Mouse (Mus musculus) frontal cortex, postnatal 25 days (tissue): ENCODE data around the gene Slc25a19.

Source experiments
- DNase-seq, 2 experiments: peaks; one replicate each; pipeline ENCODE4 v3.0.0; 2022; ENCODE audit warnings: low spot score in 2 of 2

Gene Slc25a19

DNA sequence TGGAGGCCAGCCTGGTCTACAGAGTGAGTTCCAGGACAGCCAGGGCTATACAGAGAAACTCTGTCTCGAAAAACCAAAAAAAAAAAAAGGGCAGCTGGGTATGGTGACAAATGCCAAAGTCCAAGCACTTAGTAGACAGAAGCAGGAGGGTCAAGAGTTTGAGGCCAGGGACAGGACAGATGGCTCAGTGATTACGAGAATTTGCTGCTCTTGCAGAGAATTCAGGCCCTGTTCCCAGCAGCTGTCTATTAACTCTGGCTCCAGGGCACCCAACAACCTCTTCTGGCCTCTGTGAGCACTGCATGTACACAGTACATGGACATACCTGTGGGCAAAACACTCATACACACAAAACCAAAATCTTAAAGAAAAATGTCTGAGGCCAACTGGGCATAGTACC is 10.1 kb downstream of the Slc25a19 start:
- DNase-seq, result no peak

DNA sequence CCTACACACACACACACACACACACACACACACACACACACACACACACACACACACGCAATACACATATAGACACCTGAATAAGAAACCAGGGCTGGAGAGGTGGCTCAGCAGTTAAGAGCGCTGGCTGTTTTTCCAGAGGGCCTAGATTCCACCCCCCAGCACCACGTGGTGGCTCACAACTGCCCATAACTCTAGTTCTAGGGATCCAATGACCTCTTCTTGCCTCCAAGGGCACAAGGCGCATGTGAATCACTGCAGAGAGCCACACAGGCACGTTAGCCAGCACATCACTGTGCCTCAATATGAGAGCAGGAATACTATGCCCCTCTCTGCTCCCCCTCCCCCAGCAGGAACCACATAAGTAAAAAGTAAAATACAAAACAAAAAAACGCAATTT is 11.2 kb downstream of the Slc25a19 start:
- DNase-seq, result no peak

DNA sequence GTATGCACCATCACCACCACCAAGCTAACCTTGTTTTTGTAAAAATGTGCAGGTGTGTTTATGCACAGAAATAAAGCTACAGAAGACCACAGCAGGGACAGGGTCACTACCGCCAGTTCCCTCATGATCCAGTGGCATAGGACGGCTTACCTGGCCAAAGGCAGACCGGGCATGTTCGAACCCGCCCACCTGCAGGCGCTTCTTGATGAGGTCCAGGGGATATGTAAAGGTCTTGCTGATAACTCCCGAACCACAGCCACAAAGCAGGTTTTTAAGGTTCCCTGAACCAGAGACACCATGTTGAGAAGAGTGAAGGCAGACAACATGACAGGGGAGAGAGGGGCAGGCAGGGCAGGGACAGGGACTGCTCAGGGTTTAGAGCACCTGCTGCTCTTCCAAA is 11.7 kb downstream of the Slc25a19 start:
- DNase-seq, result no peak

DNA sequence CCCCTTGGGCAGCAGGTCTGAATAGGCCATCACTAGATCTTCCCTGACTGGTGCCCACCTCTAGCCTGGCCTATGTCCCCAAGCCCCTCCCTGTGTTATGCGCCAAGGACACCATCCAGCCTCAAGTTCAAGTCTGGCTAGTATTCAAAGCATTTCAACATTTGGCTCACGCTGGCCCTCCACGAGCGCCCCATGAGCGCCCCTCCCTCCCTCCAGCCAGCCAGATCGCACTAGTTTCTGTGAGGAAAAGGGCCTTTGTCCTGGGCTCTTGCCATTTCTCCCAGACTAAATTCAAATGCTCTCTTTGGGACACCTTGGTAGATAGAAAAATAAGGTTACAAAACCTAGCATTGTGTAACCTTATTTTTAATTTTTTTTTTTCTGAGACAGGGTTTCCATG is 12.2 kb downstream of the Slc25a19 start:
- DNase-seq, result no peak

DNA sequence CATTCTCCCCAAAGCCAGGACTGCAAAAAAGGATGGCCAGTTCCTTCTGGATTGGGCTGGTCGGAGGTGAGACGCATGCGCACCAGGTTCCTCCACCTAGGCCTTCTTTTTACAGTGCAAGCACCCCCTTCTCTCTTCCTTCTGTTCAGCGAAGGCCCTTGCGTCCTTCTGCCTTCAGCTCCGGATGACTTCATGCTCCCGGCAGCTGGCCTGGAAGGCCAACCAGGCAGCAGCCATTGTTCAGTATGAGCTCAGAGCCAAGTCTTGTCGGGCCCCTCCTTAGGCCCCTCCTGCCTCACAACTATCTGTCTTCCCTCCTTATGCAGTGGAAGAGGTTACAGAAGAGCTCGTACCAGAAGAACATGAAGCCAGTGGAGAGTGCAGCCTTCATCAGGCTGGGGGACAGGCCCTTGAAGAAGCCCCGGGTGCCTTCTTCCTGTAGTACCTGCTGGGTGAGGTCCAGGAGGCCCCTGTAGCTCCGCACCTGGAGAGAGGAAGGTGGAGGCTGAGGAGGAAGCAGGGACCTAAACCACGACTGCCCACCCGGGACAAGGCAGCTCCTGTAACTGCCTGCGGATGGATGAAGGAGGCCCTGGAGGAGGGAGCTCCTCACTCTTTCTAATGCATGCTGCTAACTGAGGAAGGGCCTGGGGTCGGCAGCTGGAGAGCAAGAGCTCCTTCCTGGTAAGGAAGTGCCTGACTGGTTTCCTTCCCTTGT is 12.8 kb downstream of the Slc25a19 start:
- DNase-seq, result no peak

DNA sequence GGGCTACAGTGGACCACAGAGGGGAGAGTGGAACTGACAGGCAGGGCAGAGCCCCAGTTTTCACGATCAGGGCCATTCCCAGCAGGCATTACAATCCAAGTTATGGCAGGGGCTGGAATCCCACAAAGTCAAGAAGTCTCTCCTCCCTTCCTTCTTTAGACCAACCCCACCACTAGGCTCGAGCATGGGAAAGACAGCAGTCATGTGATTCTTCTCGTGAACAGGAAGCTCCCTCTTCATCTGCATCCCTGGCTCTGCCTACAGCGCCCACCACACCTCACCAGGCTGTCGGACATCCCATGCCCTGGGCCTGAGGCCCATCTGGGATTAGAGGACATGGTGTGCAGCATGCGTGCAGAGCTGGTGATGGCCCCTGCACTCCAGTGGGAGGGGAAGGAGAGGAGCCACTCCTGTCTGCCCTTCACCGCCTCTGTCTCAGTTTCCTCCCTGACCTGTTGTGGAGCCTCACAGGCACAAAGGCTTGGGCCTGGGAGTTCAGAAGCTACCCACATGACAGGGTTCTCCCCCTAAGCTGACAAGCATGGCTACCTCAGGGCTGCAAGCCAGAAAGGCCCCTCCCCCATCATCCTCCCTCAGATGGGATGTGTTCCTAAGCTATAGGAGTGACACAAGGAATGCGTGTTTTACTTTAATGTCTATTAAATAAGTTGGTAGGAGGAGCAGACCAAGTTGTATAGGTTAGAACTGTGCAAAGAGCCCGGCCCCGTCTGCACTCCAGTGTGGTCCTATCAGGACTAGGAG is 13.6 kb downstream of the Slc25a19 start:
- DNase-seq, result no peak

DNA sequence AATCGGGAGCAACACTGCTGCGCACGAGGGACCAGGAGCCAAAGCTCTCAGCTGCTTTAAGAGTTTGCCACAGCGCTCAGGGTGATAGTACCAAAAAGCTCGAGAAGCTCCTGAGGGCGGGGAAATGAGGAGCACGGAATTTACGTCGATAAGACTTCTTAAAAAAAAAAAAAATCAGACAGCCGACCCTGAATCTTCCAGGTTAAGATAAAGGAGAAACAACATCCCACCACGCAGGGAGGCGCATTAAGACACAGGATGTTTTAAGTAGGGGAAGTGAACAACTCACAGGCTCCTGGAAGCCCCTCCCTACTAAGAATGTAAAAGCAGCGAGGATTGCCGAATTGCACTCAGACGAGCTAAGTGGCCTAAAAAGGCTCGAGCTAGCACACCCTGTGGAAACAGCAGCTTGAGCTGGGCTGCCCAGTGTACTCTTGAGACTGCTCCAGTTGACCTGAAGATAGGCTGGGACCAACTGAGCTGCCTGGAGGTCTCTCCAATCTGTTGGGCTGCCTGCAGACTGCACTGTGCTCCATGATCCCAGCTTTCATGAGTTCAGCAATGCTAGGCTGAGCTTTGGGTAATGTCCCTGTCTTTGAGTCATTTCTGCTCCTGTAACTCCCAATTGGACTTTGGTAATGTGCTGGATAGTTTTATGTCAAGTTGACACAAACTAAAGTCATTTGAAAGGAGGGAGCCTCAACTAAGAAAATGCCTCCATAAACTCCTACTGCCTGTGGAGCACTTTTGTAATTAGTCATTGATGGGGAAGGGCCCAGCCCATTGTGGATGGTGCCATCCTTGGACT is 14.8 kb downstream of the Slc25a19 start:
- DNase-seq, result no peak

DNA sequence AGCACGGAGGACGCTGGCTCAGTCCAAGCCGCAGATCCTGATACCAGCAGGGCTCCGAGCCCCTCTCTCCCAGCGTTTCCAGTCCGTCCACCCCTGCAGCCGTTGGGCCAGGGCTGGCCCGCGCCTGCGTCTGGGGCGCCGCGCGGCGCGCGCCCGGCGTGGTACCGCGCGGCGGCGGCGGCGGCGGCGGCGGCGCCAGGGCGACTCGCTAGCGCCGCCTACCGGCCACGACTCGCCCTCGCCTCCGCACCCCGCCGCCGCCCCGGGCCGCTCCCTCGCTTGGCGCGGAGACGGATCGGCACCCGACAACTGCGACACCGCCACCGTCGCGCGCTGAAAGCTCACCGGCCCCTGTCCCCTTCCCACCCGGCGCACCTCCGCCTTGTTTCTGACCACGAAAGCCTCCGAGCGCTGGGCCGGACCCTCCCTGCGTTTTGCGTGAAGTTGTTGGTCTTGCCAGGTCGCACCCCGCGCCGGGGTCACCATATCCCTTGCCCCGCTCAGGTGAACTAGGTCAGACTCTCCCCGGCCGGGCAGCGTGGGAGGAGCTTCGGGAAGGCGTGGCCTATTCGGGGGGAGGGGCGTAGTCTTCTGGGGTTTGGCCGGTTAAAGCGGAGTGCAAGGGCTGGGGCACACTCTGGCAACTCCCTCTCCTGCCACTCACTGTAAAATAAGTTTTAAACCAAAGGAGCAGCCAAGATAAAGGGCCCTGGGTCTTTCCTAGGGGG is 15.5 kb downstream of the Slc25a19 start, which contains the start of gene Mif4gd:
Mif4gd (minus strand) TSS at position 560 of the 728 bp plus-strand sequence.
- peak; percentile 54 to 70 for DNase-seq

DNA sequence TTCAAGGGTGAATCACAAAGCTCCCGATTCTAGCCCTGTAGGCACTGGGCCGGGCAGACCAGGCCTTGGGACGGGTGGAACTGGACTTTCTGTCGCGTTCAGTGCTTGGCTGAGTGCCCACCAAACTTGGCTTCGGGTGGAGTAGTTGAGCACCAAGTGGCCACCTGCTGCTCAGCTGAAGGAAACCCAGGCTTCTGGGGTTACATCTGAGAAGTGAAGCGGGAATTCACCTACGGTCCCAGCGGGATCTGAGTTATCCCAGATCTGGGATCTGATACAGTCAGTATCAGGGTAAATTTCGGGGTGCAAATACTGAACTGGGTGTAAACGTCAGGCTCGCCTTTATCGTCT is 16.1 kb downstream of the Slc25a19 start:
- peak; percentile 35 to 43 for DNase-seq

DNA sequence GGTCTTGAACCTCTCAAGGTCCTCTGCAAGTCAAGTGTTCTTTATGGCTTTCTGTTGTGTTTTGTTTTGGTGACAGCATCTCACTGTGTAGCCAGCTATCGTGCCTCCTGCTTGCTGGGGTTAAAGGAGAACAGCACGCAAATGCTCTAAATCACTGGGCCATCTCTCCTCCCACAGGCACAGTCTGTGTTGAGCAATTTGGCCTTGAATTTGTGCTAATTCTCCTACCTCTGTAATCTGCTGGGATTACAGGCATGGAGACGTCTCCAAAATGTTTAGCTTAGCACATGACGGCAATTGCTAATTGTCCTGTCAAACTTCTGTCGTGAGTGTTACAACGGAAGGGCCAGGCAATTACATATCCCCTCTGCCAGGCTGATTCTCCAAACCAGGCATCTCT is 16.9 kb downstream of the Slc25a19 start:
- no peak for DNase-seq

DNA sequence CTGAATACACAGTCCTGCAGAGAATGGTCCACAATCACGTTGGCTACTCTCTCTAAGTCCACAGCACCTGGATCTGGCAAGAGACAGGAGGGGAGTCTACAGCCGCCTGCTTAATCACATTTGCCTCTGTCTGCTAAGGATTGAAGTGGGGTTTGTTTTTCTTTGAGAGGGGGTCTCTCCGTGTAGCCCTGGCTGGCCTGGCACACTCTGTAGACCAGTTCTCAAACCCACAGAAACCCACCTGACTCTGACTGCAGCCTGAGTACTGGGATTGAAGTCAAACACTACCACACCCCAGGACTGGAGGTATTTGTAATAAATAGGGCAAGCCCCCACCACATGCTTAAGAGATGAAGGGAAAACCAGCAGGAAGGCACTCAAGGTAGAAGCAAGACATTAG is 18.5 kb downstream of the Slc25a19 start:
- DNase-seq, result no peak

DNA sequence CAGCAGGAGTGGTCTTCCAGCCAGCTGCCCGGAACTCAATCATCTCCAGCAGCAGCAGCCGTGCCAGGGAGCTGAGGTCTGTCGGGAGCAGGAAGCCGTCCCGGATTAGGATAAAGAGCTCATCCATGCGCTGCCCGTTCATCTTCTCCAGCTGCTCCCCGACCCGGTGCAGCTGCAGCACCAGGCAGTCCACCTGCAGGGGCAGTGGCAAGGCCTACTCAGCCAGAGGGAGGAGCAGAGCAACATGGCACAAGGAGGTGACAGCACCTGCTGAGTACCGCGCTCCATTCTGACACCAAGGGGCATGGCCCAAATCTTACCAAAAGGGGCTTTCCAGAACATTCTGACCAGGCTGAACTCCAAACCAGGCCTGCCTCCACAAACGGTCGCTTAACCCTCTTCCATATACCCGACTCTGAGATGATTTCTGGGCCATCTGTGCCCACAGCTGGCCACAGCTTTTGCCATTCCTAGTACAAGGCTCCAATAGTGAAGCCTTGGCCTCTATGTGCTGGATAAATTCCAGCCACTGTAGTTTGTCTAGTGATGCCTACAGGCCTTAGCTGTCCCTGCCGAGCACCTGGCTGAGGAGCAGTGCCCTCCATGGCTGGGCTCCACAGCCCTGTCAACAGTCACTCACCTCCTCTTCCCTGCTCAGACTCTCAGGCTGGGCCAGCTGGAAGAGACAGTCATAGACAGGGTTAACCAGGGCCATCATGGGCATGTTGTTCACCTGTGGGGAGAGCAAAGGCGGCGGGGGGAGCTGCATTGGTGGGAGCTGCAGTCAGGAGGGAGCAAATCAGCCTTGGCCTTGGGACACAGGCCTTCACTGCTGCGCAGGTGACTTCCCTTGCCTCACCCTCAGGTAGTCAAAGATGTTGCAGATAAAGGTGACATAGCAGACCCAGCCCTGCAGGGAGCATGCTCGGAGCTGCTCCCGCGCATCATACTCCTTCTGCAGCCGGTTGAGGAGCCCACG is 19.4 kb downstream of the Slc25a19 start:
- DNase-seq, result no peak

DNA sequence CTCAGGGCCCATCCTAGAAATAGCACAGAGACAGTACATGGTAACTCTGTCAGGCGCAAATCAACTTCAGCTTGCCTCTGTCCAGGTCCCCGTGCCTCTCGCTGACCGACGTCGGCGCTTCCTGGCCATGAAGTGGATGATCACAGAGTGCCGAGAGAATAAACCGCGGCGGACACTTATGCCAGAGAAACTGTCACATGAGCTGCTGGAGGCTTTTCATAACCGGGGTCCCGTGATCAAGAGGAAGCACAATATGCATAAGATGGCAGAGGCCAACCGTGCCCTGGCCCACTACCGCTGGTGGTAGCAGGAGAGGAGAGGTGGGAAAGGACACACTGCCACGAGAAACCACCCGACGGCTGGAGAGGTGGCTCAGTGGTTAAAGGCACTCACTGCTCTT is 21.4 kb downstream of the Slc25a19 start:
- no peak for DNase-seq

DNA sequence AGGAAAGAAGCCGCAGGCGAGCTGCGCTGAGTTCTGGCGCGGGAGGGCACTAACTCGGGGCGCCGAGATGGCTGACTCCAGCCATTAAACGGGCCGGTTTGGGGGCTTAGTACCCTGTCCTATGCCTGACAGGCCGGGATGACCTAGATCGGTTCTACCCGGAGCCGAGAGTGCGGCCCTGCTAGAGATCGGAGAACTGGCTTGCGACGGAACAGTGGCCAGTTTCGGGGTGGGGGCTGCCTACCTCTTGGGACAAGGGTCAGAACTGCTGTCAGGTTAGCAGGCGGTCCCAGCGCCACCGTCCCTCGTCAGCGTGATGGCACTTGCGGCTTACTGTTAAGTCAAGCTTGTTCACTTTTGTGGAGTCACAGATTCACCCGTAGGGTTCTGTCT is 23.8 kb downstream of the Slc25a19 start:
- DNase-seq, result no peak

DNA sequence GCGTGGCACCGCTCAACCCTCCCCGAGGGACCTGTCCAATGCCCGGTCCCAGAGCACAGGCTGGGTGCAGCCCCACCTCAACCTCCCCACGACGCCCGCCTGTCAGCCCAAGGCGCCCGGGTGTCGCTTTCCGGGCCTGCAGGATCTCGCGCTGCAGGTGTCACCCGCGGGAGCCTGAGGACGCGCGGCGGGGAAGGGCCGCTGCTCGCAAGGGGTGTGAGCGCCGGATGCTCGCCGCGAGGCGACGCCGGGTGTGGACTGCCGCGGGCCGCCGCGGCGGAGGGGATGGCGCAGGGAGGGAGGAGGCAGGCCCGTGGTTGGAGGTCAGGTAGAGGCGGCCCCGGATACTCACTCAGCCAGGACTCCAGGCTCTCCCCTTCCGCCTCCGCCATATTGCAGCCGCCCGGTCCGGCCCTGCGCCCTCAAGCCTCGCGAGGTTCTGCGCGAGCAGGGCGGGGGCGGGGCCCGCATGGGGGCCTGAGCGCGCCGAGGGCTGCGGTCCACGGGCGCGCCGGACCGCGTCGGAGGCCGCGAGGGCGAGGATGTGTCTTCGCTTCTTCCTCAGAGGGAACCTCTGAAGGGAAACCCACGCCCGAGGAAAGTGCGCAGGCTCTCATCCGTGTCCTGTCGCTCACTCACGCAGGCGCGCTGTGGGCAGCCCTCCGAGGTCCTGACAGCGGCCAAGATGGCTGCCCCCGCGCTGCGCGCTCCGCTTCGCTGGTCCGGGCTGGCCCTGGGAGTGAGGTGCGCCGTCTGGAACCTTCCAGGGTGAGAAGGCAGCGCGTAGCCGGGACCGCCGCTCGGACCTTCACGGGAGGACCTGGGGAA is 24.4 kb downstream of the Slc25a19 start, which contains the start of the genes Mrps7 and Gga3:
Mrps7 (plus strand) TSS at position 450 of the 828 bp plus-strand sequence.
Gga3 (minus strand) TSS at position 576 of the 828 bp plus-strand sequence.
- peak; percentile 81 to 85 for DNase-seq

DNA sequence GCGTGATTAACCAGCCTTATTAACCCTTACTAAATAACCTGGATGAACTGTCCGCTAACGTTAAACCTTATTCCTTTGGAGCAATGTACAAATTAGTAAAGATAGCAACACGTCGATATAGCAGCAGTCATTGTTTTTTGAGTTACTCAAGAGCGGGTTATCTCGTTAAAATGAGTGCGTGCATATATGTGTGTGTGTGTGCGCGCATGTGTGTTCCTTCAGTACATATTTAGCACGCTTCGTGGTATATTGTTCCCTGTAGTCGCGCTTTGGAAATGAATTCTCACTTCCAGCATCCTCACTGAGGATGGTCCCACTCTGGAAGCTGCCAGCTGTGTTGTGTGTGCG is 25.0 kb downstream of the Slc25a19 start:
- no peak for DNase-seq

DNA sequence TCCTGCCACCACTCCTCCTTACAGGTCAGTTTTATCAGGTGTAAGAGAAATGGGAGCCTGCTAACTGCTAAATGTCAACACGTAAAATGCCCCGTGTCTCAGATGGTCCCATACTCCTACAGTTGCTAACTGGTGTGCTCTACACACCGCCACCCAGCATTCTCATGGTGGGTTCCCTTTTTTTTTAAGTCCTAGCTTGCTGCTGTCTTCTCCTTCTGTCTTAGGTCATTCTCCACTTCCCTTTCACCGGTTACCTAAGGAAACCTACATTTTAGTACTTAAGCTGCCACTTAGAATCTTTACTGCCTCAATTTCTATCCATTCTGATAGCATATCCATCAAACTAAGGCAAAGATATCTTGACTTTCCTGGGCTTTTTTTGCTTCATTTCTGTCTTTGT is 26.9 kb downstream of the Slc25a19 start:
- DNase-seq, result no peak

DNA sequence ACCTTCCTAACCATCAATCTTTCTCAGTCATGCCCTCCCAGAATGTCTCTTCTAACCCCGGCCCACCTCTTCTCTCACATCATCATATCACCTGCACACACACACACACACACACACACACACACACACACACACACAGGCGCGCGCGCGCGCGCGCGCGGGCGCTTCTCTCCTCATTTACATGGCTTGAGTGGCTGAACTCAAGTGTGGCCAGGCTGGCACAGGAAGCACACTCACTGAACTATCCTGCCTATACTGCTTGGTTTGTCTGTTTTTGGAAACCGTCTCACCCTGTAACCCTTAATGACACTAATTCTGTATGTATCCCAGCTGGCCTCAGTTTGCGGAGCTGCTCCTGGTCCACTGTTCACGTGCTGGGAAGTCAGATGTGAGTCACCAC is 27.4 kb downstream of the Slc25a19 start:
- no peak for DNase-seq

DNA sequence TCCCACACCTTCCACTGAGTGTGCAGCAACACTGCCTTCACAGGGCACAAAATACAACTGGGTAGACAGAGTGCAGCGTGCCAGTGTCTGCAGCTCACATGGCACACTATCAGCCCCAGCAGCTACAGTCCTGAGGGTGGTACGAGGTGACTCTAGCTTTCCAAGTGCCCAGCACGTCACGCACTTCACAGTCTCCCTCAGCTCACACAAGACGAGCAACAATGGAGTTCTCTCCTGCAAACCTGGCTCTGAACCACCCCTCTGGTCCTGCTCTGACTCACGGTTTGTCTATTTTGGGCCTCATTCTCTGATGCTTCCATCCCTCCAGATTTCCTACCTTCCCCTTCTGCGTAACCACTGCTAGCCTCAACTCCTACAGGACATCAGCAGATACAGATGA is 28.4 kb downstream of the Slc25a19 start:
- DNase-seq, result no peak

DNA sequence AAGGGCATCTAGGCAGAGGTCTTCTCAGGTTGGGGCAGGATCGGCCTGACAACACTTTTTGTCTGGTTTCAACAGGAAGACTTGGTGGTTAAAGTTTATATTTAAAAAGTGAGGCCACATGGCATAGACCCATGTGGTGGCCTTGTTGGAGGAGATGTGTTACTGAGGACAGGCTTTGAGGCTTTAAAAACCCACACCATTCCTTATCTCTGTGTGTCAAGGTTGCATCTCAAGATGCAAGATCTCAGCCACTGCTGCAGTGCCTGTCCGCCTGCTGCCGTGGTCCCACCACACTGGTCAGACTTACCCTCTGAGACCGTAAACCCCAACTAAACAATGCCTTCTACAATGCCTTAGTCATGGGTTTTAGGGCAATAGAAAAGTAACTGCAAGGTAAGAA is 29.8 kb downstream of the Slc25a19 start:
- DNase-seq, result no peak
